Mouse (Mus musculus) embryo, embryonic 11.5 days (tissue): ENCODE data around the gene Stk16.

Source experiments
- DNase-seq: peaks from one replicate; pipeline ENCODE4 v3.0.0-alpha.2; 2012; ENCODE audit warnings: low read depth, low spot score

Gene Stk16

GRCm38 (mm10) chr1:75210136-75211087 is at the start of gene Stk16, which contains the start of gene Glb1l:
Gene Stk16, plus strand, starts transcription at chr1:75210838.
Gene Glb1l, minus strand, starts transcription at chr1:75210813.
- peak; percentile 93 for DNase-seq

DNA sequence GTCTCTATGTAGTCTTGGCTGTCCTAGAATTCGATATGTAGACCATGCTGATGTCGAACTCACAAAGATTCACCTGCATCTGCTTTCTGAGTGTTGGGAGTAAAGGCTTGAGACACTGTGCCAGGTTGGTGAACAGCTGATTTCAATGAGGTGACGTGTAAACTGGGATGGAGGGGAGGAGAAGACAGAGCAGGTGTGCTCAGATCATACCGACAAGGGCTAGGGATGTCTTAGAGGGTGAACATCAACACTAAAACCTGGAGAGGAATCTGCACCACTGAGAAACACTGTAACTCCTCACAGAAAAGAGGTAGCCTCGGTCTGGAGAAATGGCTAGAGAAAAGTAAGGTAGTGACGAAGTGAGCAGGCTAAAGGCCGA is 42.6 kb upstream of the Stk16 start:
- DNase-seq, result no peak

GRCm38 (mm10) chr1:75168472-75169464 is 41.9 kb upstream of the Stk16 start, which contains the start of gene Zfand2b:
Gene Zfand2b, plus strand, starts transcription at chr1:75168646.
- peak; percentile 97 for DNase-seq

- no peak for DNase-seq
These were observed 31.1 kb upstream of the Stk16 start for GRCm38 (mm10) chr1:75179334-75180104.

GRCm38 (mm10) chr1:75180105-75180590 is 30.5 kb upstream of the Stk16 start, which contains the start of gene Abcb6:
Gene Abcb6, minus strand, starts transcription at chr1:75180392.
- DNase-seq, result peak; percentile 80

- DNase-seq, result no peak
These were observed 29.9 kb upstream of the Stk16 start for GRCm38 (mm10) chr1:75180741-75181140.

DNA sequence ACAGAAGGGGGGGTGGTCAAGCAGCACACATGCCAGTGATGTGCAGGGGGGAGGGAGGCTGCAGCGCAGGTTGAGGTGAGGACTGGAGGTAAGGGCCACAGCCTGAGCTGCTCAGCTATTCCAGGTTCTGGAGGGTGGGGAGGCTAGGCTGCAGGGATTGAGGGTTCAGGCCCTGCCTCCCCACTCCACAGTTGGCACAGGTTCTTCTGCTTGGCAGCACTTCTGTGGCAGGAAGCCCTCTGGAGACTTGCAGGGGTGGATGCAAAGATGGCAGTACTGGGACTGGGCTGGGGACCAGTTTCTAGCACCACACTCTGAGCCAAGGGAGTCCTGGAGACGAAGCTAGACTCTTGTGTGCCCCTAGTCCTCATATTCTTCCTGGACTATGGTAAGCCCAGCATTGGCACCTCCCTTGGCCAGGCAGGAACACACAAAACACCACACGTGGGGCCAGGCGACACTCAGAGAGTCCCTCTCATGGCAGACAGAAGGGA is 29.2 kb upstream of the Stk16 start:
- DNase-seq, result no peak

DNA sequence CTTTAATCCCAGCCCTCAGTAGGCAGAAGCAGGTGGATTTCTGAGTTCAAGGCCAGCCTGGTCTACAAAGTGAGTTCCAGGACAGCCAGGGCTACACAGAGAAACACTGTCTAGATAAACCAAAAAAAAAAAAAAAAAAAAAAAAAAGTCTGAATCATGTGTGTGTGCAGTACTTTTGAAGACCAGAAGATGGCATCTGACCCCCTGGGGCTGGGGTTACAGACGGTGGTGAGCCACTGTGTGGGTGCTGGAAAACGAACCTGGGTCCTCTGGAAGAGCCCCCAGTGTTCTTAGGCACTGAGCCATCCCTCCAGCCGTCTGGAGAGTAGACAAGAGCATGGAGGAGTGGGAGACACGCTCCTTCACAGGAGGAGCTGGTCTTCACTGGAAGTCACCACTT is 28.5 kb upstream of the Stk16 start:
- no peak for DNase-seq

DNA sequence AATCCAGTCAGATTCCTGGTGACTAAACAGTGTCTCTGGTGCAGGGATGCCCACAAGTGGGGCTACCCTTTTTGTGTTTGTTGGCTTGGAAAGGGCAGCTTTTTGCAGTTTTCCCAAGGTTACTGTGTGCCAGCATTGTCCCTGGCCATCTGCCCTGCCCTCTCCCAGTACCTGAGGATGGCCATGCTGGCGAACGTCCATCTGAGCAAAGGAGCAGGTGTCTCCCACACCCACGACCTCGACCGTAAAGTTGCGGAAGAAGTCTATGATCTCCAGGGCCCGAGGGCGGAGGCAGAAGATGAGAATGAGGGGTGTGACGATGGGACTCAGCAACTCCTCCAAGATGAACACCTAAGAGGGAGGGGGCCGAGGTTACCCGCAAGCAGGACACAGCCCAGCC is 25.1 kb upstream of the Stk16 start:
- no peak for DNase-seq

DNA sequence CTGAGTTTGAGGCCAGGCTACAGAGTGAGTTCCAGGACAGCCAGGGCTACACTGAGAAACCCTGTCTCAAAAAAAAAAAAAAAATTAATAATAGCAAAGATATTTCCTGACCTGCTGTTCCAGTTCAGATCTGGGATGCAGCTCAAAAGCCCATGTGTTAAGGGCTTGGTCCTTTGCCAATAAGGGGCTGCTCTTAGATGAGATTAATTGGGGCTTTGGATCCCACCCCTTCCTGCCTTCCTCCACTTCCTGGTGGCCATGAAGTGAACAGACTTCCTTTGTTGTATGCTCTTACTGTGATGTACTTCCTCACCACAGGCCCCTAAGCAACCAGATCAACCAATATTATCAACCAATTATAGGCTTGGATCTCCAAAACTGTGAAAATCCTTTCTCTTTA is 23.5 kb upstream of the Stk16 start:
- DNase-seq, result no peak

GRCm38 (mm10) chr1:75187914-75188483 is 22.6 kb upstream of the Stk16 start:
- no peak for DNase-seq

GRCm38 (mm10) chr1:75190577-75190976 is 20.1 kb upstream of the Stk16 start:
- no peak for DNase-seq

GRCm38 (mm10) chr1:75191258-75191621 is 19.4 kb upstream of the Stk16 start:
- DNase-seq, result no peak

DNA sequence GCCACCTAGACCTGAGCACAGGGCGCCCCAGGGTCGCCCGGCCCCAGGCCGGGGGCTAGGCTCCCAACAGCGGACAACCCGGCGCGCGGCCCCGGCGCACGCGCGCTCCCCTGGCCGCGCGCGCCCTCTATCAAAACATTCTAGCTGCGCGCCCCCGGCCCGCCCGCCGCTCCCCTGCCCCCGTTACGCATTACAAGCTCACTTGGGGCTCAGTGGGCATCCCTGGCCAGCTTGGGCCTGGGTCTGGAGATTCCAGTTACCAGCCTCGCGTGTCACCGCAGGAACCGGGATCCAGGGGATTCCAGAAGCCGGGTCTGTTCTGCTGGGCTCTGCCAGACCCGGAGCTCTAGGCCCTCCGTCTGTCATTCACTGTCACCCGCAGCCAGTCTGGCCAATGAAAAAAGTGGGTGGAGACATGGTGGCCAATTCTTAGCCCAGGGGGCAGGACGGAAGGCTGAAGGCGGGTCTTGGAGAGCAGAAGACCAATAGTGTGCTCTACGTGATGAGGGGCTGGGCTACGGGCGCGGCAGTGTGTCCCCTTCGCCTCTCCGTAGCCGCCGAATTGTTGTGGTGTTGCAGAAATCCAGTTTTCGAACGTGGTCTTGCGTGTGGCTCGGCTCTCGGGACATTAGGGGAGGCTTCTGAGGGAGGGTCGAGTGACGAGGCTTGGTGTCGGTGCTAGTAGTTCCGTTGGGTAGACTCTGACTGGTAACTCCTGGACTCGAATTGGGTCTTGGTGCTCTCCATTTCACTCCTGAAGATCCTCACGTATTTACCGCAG is 18.8 kb upstream of the Stk16 start, which contains the start of the genes Ankzf1 and Atg9a:
Ankzf1 (plus strand) TSS at position 530 of the 781 bp plus-strand sequence.
Atg9a (minus strand) TSS at position 575 of the 781 bp plus-strand sequence.
- peak; percentile 95 for DNase-seq

DNA sequence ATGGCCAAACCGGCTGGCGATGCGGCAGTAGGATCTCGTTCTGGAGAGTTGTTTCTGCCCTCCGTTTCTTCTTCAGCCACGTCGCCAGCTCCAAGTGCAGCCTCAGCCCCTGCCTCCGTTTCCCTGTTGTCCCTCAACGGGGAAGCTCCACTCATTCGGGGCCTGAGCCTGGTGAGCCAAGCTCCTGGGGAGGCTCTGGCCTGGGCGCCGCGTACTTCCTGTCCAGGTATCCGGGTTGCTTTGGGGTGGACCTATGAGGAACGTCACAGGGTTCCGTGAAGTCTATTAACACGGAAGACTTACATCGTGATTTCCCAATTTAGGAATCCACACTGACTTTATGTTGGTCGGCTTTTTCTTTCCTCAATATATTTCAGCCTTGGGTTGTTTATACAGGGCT is 18.2 kb upstream of the Stk16 start:
- no peak for DNase-seq

DNA sequence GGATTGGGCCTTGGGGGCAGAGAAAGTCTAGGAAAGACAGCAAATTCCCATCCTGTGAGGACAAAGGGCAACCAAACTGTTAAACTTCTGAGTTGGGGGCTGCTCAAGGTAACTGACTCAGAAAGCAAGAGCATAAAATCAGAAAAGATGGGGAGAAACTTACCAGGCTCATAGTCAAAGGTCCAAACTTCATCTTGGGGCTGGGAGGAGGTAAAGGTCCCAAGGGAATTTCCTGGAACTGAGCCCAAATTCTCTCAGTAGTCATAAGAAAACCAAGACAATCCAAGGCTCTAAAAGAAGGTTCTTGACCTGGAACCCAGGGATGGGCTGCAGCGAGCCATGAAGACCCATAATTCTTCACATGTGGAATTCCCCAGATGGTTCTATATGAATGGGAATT is 9.4 kb upstream of the Stk16 start:
- DNase-seq, result no peak

DNA sequence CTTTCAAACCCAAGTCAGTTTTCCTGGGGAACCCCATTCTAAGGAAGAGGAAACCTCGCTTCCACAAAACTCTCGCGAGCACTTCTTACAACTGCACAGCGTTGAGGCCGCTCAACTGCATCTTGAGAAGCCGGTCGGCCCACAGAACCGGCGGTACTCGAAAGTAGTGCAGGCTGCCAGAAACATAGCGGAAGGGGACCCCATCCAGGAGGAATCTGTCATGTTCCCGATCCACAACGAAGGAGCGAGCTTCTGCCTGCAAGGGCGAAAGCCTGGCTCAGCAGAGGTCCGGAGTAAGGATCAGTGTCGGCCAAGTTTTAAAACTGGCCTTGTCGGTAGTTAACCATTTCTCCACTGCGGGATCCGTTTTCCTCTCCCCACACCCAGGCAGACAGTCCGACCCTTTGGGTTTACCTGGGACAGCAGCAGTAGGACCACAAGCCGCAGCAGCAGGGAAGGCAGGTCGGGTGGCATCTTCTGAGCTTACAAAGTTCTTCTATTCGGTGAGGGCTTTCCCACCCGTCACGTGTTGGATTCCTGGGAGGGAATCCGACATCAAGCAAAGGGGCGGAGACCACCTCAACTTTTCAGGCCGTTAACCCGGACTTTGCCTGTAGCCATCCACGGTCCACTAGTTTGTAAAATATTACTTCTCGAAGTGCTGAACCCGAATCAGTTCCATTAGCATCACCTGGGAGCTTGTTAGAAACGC is 1.5 kb upstream of the Stk16 start:
- DNase-seq, result no peak

GRCm38 (mm10) chr1:75211141-75211708 is 587 bp downstream of the Stk16 start:
- no peak for DNase-seq

- no peak for DNase-seq
These were observed 1.9 kb downstream of the Stk16 start for GRCm38 (mm10) chr1:75212542-75212941.
